ENCODE assay signal across 8 mouse cellular contexts in the genomic region with DNA sequence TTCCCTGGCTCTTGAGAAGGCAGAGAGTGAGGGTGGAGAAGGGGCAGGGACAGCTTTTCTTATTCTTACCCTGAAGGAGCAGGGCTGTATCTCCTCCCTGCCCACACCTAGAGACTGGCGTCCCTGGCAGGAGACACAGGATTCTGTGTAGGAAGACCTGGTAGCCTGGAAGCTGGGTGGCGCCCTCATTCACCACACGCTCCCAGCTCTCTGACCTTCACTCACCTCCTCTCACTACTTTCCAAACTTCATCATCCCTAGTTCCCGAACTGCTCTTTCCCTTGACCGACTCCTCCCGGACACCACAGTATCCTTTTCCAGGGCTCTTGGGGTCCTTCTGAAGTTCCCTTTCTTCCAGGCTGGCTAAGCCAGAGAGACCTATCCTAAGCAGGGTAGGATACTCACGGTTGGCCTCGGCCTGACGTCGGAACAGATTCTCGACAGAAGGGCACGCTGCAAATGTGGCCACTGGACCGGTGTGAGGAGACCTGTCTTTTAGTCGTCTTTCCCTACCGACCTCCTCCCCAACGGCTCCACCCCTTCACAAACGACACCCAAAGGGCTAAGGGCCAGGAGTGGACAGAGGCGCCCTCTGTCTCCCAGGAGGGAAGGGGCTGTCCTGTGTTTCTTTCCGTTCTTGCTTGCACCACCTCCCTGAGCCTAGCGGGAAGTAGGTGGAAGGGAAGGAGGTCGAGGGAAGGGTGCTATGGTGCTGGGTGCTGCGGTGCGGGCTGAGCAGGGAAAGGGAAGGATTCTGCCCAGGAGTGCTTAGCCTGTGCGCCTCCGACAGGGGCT. TPM values are rescaled to one million over a fixed set of nuclear protein-coding genes. Genes with fewer than 3 reads are reported as not detected.
DNase-seq lines count a peak whose midpoint lies in the region; ATAC-seq lines count a peak whose summit lies in the region.

A gene (minus strand): TSS at position 597 of the 795 bp plus-strand sequence.
A gene (plus strand): TSS at position 640 of the 795 bp plus-strand sequence.

- H3K36me3 ChIP-seq in limb, embryonic 12.5 days = 0 out of 2 replicates have a peak, but pooled peaks cover 4% of the 10 kb centered on the region
- no peaks in the 10 kb centered on the region for H3K36me3 ChIP-seq in midbrain, embryonic 13.5 days

- H3K4me3 ChIP-seq in limb, embryonic 12.5 days (replicated peaks) = peak within 1 kb of the TSS; percentile 35
- peak within 1 kb of the TSS; percentile 34 for H3K4me3 ChIP-seq in midbrain, embryonic 13.5 days (replicated peaks)

- no peak within 1 kb of the TSS for H3K27ac ChIP-seq in limb, embryonic 12.5 days
- H3K27ac ChIP-seq in midbrain, embryonic 13.5 days = no peak within 1 kb of the TSS

- peak within 1 kb of the TSS; percentile 46 for H3K9ac ChIP-seq in limb, embryonic 12.5 days (replicated peaks)
- H3K9ac ChIP-seq in midbrain, embryonic 13.5 days (replicated peaks) = peak within 1 kb of the TSS; percentile 39

- H3K9me3 ChIP-seq in limb, embryonic 12.5 days = no peaks in the 10 kb centered on the region
- H3K9me3 ChIP-seq in midbrain, embryonic 13.5 days = no peaks in the 10 kb centered on the region

- DNase-seq in 3134 (ENCODE audit: extremely low read depth, insufficient read length, low spot score) = peak; percentile 83
- DNase-seq in Muller cell, postnatal 12 days (ENCODE audit: inconsistent ontology term) = peak; percentile 88
- peak; percentile 20 for DNase-seq in embryo, embryonic 11.5 days (ENCODE audit: low read depth, low spot score)
- peak; percentile 88 to 93 for DNase-seq in heart, adult 18-20 months
- DNase-seq in kidney, adult 11 months = peak; percentile 91
- peak; percentile 66 for DNase-seq in testis, postnatal 10 days (ENCODE audit: low spot score)

- 5% methylated on average over 25 of the region's 25 CpGs for WGBS in limb, embryonic 12.5 days
- 5% methylated on average over 25 of the region's 25 CpGs for WGBS in midbrain, embryonic 13.5 days

- H3K4me2 ChIP-seq in limb, embryonic 12.5 days = peak within 1 kb of the TSS; percentile 74
- peak within 1 kb of the TSS; percentile 60 for H3K4me2 ChIP-seq in midbrain, embryonic 13.5 days (replicated peaks)

- ATAC-seq in limb, embryonic 12.5 days (ENCODE audit: insufficient number of reproducible peaks, insufficient read depth, low FRiP score, low TSS enrichment, low read depth) = no peak
- no peak for ATAC-seq in midbrain, embryonic 13.5 days

- H3K27me3 ChIP-seq in limb, embryonic 12.5 days = peaks cover 25% of the 10 kb centered on the region
- H3K27me3 ChIP-seq in midbrain, embryonic 13.5 days = peaks cover 52% of the 10 kb centered on the region

- H3K4me1 ChIP-seq in limb, embryonic 12.5 days (replicated peaks) = peaks cover 11% of the 10 kb centered on the region; the same call in 1 of the 2 replicates
- H3K4me1 ChIP-seq in midbrain, embryonic 13.5 days (replicated peaks) = peaks cover 16% of the 10 kb centered on the region

RNA-seq across cellular contexts. Expression of the first gene that starts in this region (rescaled TPM):
- total RNA-seq in heart, adult 18-20 months (2021) = 1,000 to 10,000 TPM; 1,108 to 1,133 TPM
- polyA plus RNA-seq in limb, embryonic 12.5 days (2016; fragmentation: Nextera tagmentation; extraction: Ambion mirVana) = 7.3 and 8.3 TPM in 2 replicates
- polyA plus RNA-seq in midbrain, embryonic 13.5 days (2015; fragmentation: Nextera tagmentation; extraction: Ambion mirVana) = 4.7 and 6.9 TPM in 2 replicates

RNA-seq across cellular contexts. Expression of the second gene that starts in this region (rescaled TPM):
- total RNA-seq in heart, adult 18-20 months (2021) = 10 to 100 TPM; 29.6 to 31.2 TPM
- 19.8 and 20.1 TPM in 2 replicates for polyA plus RNA-seq in limb, embryonic 12.5 days (2016; fragmentation: Nextera tagmentation; extraction: Ambion mirVana)
- polyA plus RNA-seq in midbrain, embryonic 13.5 days (2015; fragmentation: Nextera tagmentation; extraction: Ambion mirVana) = 7.7 and 9.9 TPM in 2 replicates

Comparison
In these comparisons a context has a peak if more than half of its experiments do, and no peak if none do; other contexts are left out.
1. DNase-seq: peak in every context shown above with its lines; median percentile 91 in kidney, adult 11 months; 90 in heart, adult 18-20 months; 88 in Muller cell, postnatal 12 days; 83 in 3134; 66 in testis, postnatal 10 days; 20 in embryo, embryonic 11.5 days.